ENCODE assay signal across 1 mouse cellular context in the genomic region with DNA sequence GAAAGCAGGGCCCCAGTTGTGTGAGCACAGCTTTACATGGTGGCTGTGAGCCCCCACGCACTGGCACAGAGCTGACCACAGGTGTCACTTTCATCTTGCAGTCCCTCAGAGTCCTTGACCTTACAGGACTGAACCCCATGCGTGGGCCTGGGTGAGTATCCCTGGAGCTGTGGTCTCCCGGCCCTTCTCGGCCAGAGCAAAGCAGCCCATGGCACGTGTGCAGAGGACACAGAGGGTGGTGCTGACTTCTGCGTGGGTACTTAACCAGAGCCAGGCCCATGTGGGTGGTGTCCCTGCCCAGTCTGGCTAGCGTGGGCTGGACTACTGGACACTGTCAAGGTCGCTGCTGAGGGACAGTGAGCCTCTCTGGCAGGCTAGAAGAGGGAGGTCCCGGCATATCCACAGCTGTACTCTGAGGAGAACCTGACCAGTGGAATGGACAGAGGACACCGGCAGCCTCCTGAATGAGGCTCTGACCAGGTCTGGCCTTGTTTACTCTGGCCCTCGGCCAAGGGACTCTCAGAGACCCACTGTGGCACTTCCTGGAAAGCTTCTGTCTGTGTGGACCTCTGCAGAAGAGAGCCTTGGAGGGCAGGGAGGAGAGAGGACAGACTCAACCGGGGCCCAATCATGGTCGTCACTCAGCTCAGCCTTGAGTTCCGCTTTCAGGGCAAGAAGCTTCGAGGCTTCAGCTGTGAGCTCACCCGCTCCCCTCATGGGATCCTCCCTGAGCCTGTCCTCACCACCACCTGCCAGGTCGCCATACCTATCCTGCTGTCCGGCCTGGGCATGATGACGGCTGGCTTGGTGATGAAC.
TF ChIP-seq lines count a peak whose summit lies in the region.

No protein-coding gene starts in this region.

TF ChIP-seq in MEL, 35 proteins besides CTCF, POLR2A, EP300 and RAD21 (continued from another document):
- TF ChIP-seq UBTF (IDR thresholded peaks at IDR 0.05; ENCODE audit: borderline replicate concordance, insufficient read depth, low read depth, low read length) (no peak), RCOR1 (IDR thresholded peaks at IDR 0.05; ENCODE audit: low read depth, low read length) (no peak), CHD2 (IDR thresholded peaks at IDR 0.05; ENCODE audit: low read length) (no peak), ELF1 (IDR thresholded peaks at IDR 0.05; ENCODE audit: low read depth, low read length) (0 out of 2 replicates have a peak, but pooled peaks have one; percentile 26), USF1 (IDR thresholded peaks at IDR 0.05; ENCODE audit: low read depth, low read length) (peak; percentile 47; the same call in 1 of the 2 replicates), MXI1 (IDR thresholded peaks at IDR 0.05; ENCODE audit: low read depth, low read length) (no peak; the same call in 1 of the 2 replicates), POLR2AphosphoS2 (IDR thresholded peaks at IDR 0.05; ENCODE audit: low read length) (0 out of 2 replicates have a peak, but pooled peaks have one; percentile 32), SMC3 (IDR thresholded peaks at IDR 0.05; ENCODE audit: low read depth, low read length) (no peak), TBP (IDR thresholded peaks at IDR 0.05; ENCODE audit: low read depth, low read length) (peak; percentile 75), CHD1 (IDR thresholded peaks at IDR 0.05; ENCODE audit: low read depth, low read length) (no peak; the same call in 1 of the 2 replicates), GABPA (IDR thresholded peaks at IDR 0.05; ENCODE audit: low read depth, low read length) (no peak), MAZ (IDR thresholded peaks at IDR 0.05; ENCODE audit: low read depth, low read length) (no peak), BHLHE40 (IDR thresholded peaks at IDR 0.05; ENCODE audit: borderline replicate concordance, low read depth, low read length) (peak; percentile 55; the same call in 1 of the 2 replicates), MAX (IDR thresholded peaks at IDR 0.05; ENCODE audit: low read length) (peak; percentile 64), POLR2AphosphoS5 (IDR thresholded peaks at IDR 0.05; ENCODE audit: borderline replicate concordance, low read depth, low read length) (no peak), MAFK (IDR thresholded peaks at IDR 0.05; ENCODE audit: borderline replicate concordance, low read depth, low read length) (no peak), TCF12 (IDR thresholded peaks at IDR 0.05; ENCODE audit: low read depth, low read length) (no peak), ZKSCAN1 (IDR thresholded peaks at IDR 0.05; ENCODE audit: low read depth, low read length) (no peak), E2F4 (IDR thresholded peaks at IDR 0.05; ENCODE audit: borderline replicate concordance, low read depth, low read length) (no peak), MYC (IDR thresholded peaks at IDR 0.05; ENCODE audit: low read depth, low read length) (no peak)
